Mouse (Mus musculus): ENCODE measurements around the gene Tex13c2. TPM values are rescaled to one million over a fixed set of nuclear protein-coding genes. Genes with fewer than 3 reads are reported as not detected.

Gene Tex13c2
- not detected in 2 replicates for polyA plus RNA-seq (2012; ENCODE audit: insufficient read depth, insufficient read length, missing spikeins)

GRCm38 (mm10) chrX:42489446-42489845 lies at the start of gene Tex13c2:
Gene Tex13c2, plus strand, starts transcription at chrX:42489691.
- no peak for TF ChIP-seq CTCF (IDR thresholded peaks at IDR 0.05; ENCODE audit: low read depth, low read length)
- TF ChIP-seq POLR2A (IDR thresholded peaks at IDR 0.05; ENCODE audit: borderline replicate concordance, low read depth, low read length) = no peak
- H3K27ac ChIP-seq (ENCODE audit: insufficient read depth, low read depth, low read length) = no peak within 1 kb of the TSS
- no peaks in the 10 kb centered on the region for H3K4me1 ChIP-seq (ENCODE audit: control insufficient read depth, insufficient read depth, low read length)
- H3K4me3 ChIP-seq (ENCODE audit: insufficient read depth, low read length) = no peak within 1 kb of the TSS

- no peak overlapping the region for H3K4me3 ChIP-seq (ENCODE audit: insufficient read depth, low read length)
- no peaks in the 10 kb centered on the region for H3K4me1 ChIP-seq (ENCODE audit: control insufficient read depth, insufficient read depth, low read length)
- H3K27ac ChIP-seq (ENCODE audit: insufficient read depth, low read depth, low read length) = no peak overlapping the region
- TF ChIP-seq POLR2A (IDR thresholded peaks at IDR 0.05; ENCODE audit: borderline replicate concordance, low read depth, low read length) (no peak), CTCF (IDR thresholded peaks at IDR 0.05; ENCODE audit: low read depth, low read length) (no peak)
Observed at GRCm38 (mm10) chrX:42450305-42450704, 39.2 kb upstream of the Tex13c2 start.

- H3K27ac ChIP-seq (ENCODE audit: insufficient read depth, low read depth, low read length) = no peak overlapping the region
- H3K4me3 ChIP-seq (ENCODE audit: insufficient read depth, low read length) = no peak overlapping the region
- TF ChIP-seq POLR2A (IDR thresholded peaks at IDR 0.05; ENCODE audit: borderline replicate concordance, low read depth, low read length) (no peak), CTCF (IDR thresholded peaks at IDR 0.05; ENCODE audit: low read depth, low read length) (no peak)
- H3K4me1 ChIP-seq (ENCODE audit: control insufficient read depth, insufficient read depth, low read length) = no peaks in the 10 kb centered on the region
Observed at GRCm38 (mm10) chrX:42453001-42453400, 36.5 kb upstream of the Tex13c2 start.

GRCm38 (mm10) chrX:42454533-42454932 lies 35.0 kb upstream of the Tex13c2 start:
- no peak for TF ChIP-seq CTCF (IDR thresholded peaks at IDR 0.05; ENCODE audit: low read depth, low read length)
- no peak for TF ChIP-seq POLR2A (IDR thresholded peaks at IDR 0.05; ENCODE audit: borderline replicate concordance, low read depth, low read length)
- H3K4me1 ChIP-seq (ENCODE audit: control insufficient read depth, insufficient read depth, low read length) = no peaks in the 10 kb centered on the region
- H3K4me3 ChIP-seq (ENCODE audit: insufficient read depth, low read length) = no peak overlapping the region
- no peak overlapping the region for H3K27ac ChIP-seq (ENCODE audit: insufficient read depth, low read depth, low read length)

- TF ChIP-seq CTCF (IDR thresholded peaks at IDR 0.05; ENCODE audit: low read depth, low read length) (no peak), POLR2A (IDR thresholded peaks at IDR 0.05; ENCODE audit: borderline replicate concordance, low read depth, low read length) (no peak)
- H3K4me3 ChIP-seq (ENCODE audit: insufficient read depth, low read length) = no peak overlapping the region
- H3K4me1 ChIP-seq (ENCODE audit: control insufficient read depth, insufficient read depth, low read length) = no peaks in the 10 kb centered on the region
- H3K27ac ChIP-seq (ENCODE audit: insufficient read depth, low read depth, low read length) = no peak overlapping the region
Observed at GRCm38 (mm10) chrX:42490336-42490735, 845 bp downstream of the Tex13c2 start.

- no peak overlapping the region for H3K4me3 ChIP-seq (ENCODE audit: insufficient read depth, low read length)
- TF ChIP-seq POLR2A (IDR thresholded peaks at IDR 0.05; ENCODE audit: borderline replicate concordance, low read depth, low read length) = no peak
- no peak for TF ChIP-seq CTCF (IDR thresholded peaks at IDR 0.05; ENCODE audit: low read depth, low read length)
- H3K27ac ChIP-seq (ENCODE audit: insufficient read depth, low read depth, low read length) = no peak overlapping the region
- no peaks in the 10 kb centered on the region for H3K4me1 ChIP-seq (ENCODE audit: control insufficient read depth, insufficient read depth, low read length)
Observed at GRCm38 (mm10) chrX:42500538-42500937, 11.0 kb downstream of the Tex13c2 start.

GRCm38 (mm10) chrX:42502291-42503043 lies 13.0 kb downstream of the Tex13c2 start, which contains the start of gene Sh2d1a:
Gene Sh2d1a, plus strand, starts transcription at chrX:42502453.
- no peaks in the 10 kb centered on the region for H3K4me1 ChIP-seq (ENCODE audit: control insufficient read depth, insufficient read depth, low read length)
- H3K4me3 ChIP-seq (ENCODE audit: insufficient read depth, low read length) = no peak within 1 kb of the TSS
- TF ChIP-seq POLR2A (IDR thresholded peaks at IDR 0.05; ENCODE audit: borderline replicate concordance, low read depth, low read length) = no peak
- no peak for TF ChIP-seq CTCF (IDR thresholded peaks at IDR 0.05; ENCODE audit: low read depth, low read length)
- H3K27ac ChIP-seq (ENCODE audit: insufficient read depth, low read depth, low read length) = no peak within 1 kb of the TSS

GRCm38 (mm10) chrX:42511105-42511504 lies 21.6 kb downstream of the Tex13c2 start:
- no peak for TF ChIP-seq CTCF (IDR thresholded peaks at IDR 0.05; ENCODE audit: low read depth, low read length)
- no peak overlapping the region for H3K27ac ChIP-seq (ENCODE audit: insufficient read depth, low read depth, low read length)
- H3K4me1 ChIP-seq (ENCODE audit: control insufficient read depth, insufficient read depth, low read length) = no peaks in the 10 kb centered on the region
- no peak overlapping the region for H3K4me3 ChIP-seq (ENCODE audit: insufficient read depth, low read length)

- H3K4me1 ChIP-seq (ENCODE audit: control insufficient read depth, insufficient read depth, low read length) = no peaks in the 10 kb centered on the region
- H3K27ac ChIP-seq (ENCODE audit: insufficient read depth, low read depth, low read length) = no peak overlapping the region
- TF ChIP-seq POLR2A (IDR thresholded peaks at IDR 0.05; ENCODE audit: borderline replicate concordance, low read depth, low read length) (no peak), CTCF (IDR thresholded peaks at IDR 0.05; ENCODE audit: low read depth, low read length) (no peak)
- no peak overlapping the region for H3K4me3 ChIP-seq (ENCODE audit: insufficient read depth, low read length)
Observed at GRCm38 (mm10) chrX:42512567-42512966, 23.1 kb downstream of the Tex13c2 start.

GRCm38 (mm10) chrX:42522868-42523267 lies 33.4 kb downstream of the Tex13c2 start:
- Histone ChIP-seq H3K4me3 (ENCODE audit: insufficient read depth, low read length) (no peak overlapping the region), H3K4me1 (ENCODE audit: control insufficient read depth, insufficient read depth, low read length) (no peaks in the 10 kb centered on the region), H3K27ac (ENCODE audit: insufficient read depth, low read depth, low read length) (no peak overlapping the region)
- TF ChIP-seq POLR2A (IDR thresholded peaks at IDR 0.05; ENCODE audit: borderline replicate concordance, low read depth, low read length) (no peak), CTCF (IDR thresholded peaks at IDR 0.05; ENCODE audit: low read depth, low read length) (no peak)

Measured in bone marrow macrophage, adult 2 months (primary cell).